Mouse (Mus musculus): ENCODE measurements at regions not wholly inside any gene's neighbourhood (a gene's known extent, or its start where the extent isn't known, plus 50 kb on each side); places are given as distances from the start of the nearest gene placed in this dataset.

GRCm38 (mm10) chr3:52650071-52650470, 367.0 kb downstream of the Cog6 start:
- TF ChIP-seq CTCF (IDR thresholded peaks at IDR 0.05; ENCODE audit: borderline replicate concordance, extremely low read depth, insufficient read depth, insufficient read length) (no peak), POLR2A (IDR thresholded peaks at IDR 0.05; ENCODE audit: borderline replicate concordance, extremely low read depth, insufficient read depth, insufficient read length, poor library complexity, severe bottlenecking) (no peak)
